Mouse (Mus musculus) MEL (cell line): ENCODE data around the gene Pax6. TPM values are rescaled to one million over a fixed set of nuclear protein-coding genes. Genes with fewer than 3 reads are reported as not detected.

ENCODE experiments used
- DNase-seq: peaks from one replicate; pipeline ENCODE4 v3.0.0; 2011; ENCODE audit warnings: low read depth, low spot score
- H3K27ac ChIP-seq: 2 replicates; pipeline ENCODE4 v1.5.1; 2012; ENCODE audit warnings: low read depth, mild to moderate bottlenecking, control low read depth, low read length, moderate library complexity; ENCODE audit not compliant: control insufficient read depth
- H3K27me3 ChIP-seq, 2 experiments: fragments of 150-350 bp in 1 of 2; sonication (generic) in 1 of 2; 2 replicates each; pipeline ENCODE4 v1.6.1; 2012; ENCODE audit warnings: low read length in 2 of 2, mild to moderate bottlenecking in 2 of 2, improper control_type of control experiment in 1 of 2, moderate library complexity in 1 of 2; ENCODE audit not compliant: insufficient read depth in 2 of 2, control insufficient read depth in 1 of 2
- H3K36me3 ChIP-seq, 2 experiments: 2 replicates each; pipeline ENCODE4 v1.6.1; 2012 to 2014; ENCODE audit warnings: low read length in 2 of 2, improper control_type of control experiment in 1 of 2, inconsistent platforms in 1 of 2, mild to moderate bottlenecking in 1 of 2; ENCODE audit not compliant: insufficient read depth in 2 of 2, control insufficient read depth in 1 of 2
- H3K4me1 ChIP-seq, 2 experiments: fragments of 150-350 bp in 1 of 2; sonication (generic) in 1 of 2; 2 replicates each; pipeline ENCODE4 v1.6.1; 2012; ENCODE audit warnings: low read length in 2 of 2, improper control_type of control experiment in 1 of 2, mild to moderate bottlenecking in 1 of 2; ENCODE audit not compliant: insufficient read depth in 2 of 2, control insufficient read depth in 1 of 2
- H3K4me3 ChIP-seq, 2 experiments: fragments of 150-350 bp in 1 of 2; sonication (generic) in 1 of 2; 2 replicates each; pipeline ENCODE4 v1.5.1; 2012; ENCODE audit warnings: low read depth in 2 of 2, low read length in 2 of 2, mild to moderate bottlenecking in 2 of 2, moderate library complexity in 2 of 2, control low read depth in 1 of 2, improper control_type of control experiment in 1 of 2; ENCODE audit not compliant: control insufficient read depth in 1 of 2, insufficient read depth in 1 of 2
- H3K79me2 ChIP-seq: 2 replicates; pipeline ENCODE4 v1.6.1; 2012; ENCODE audit warnings: mild to moderate bottlenecking, low read length, moderate library complexity; ENCODE audit not compliant: control insufficient read depth, poor library complexity, insufficient read depth
- H3K9ac ChIP-seq: 2 replicates; pipeline ENCODE4 v1.6.1; 2012; ENCODE audit warnings: low read depth, mild to moderate bottlenecking, control low read depth, low read length, moderate library complexity; ENCODE audit not compliant: control insufficient read depth, poor library complexity, severe bottlenecking
- H3K9me3 ChIP-seq: fragments of 150-350 bp; sonication (generic); replicated peaks from 2 replicates; pipeline ENCODE4 v1.6.1; 2012; ENCODE audit warnings: mild to moderate bottlenecking, low read length, improper control_type of control experiment, moderate library complexity; ENCODE audit not compliant: insufficient read depth
- BHLHE40 ChIP-seq: IDR thresholded peaks from 2 replicates; pipeline ENCODE4 v1.6.1; 2012; ENCODE audit warnings: low read depth, mild to moderate bottlenecking, inconsistent platforms, low read length, improper control_type of control experiment, borderline replicate concordance
- CHD2 ChIP-seq: IDR thresholded peaks from 2 replicates; pipeline ENCODE4 v1.6.1; 2011; ENCODE audit warnings: low read length, improper control_type of control experiment
- CTCF ChIP-seq, 3 experiments: IDR thresholded peaks in 2 of 3; conservative IDR thresholded peaks in 1 of 3; 2 replicates each; pipeline ENCODE4 v1.5.1; 2011 to 2012; ENCODE audit warnings: low read length in 3 of 3, low read depth in 2 of 3, mild to moderate bottlenecking in 2 of 3, improper control_type of control experiment in 1 of 3, inconsistent platforms in 1 of 3, mixed read lengths in 1 of 3, moderate library complexity in 1 of 3; ENCODE audit not compliant: control insufficient read depth in 1 of 3, insufficient read depth in 1 of 3, poor library complexity in 1 of 3, severe bottlenecking in 1 of 3
- E2F4 ChIP-seq: IDR thresholded peaks from 2 replicates; pipeline ENCODE4 v1.6.1; 2011; ENCODE audit warnings: low read depth, low read length, improper control_type of control experiment, borderline replicate concordance
- ELF1 ChIP-seq: IDR thresholded peaks from 2 replicates; pipeline ENCODE4 v1.6.1; 2014; ENCODE audit warnings: low read depth, mild to moderate bottlenecking, inconsistent platforms, low read length, improper control_type of control experiment, moderate library complexity
- ETS1 ChIP-seq: IDR thresholded peaks from 2 replicates; pipeline ENCODE4 v1.6.1; 2012; ENCODE audit warnings: low read depth, mild to moderate bottlenecking, inconsistent platforms, low read length, improper control_type of control experiment, moderate library complexity
- GABPA ChIP-seq: IDR thresholded peaks from 2 replicates; pipeline ENCODE4 v1.6.1; 2012; ENCODE audit warnings: low read depth, mild to moderate bottlenecking, inconsistent platforms, low read length, improper control_type of control experiment, moderate library complexity
- GATA1 ChIP-seq: IDR thresholded peaks from 2 replicates; pipeline ENCODE4 v1.6.1; 2011; ENCODE audit warnings: low read depth, low read length, improper control_type of control experiment
- HCFC1 ChIP-seq: IDR thresholded peaks from 2 replicates; pipeline ENCODE4 v1.6.1; 2012; ENCODE audit warnings: low read depth, mild to moderate bottlenecking, inconsistent platforms, low read length, improper control_type of control experiment, moderate library complexity
- JUND ChIP-seq: IDR thresholded peaks from 2 replicates; pipeline ENCODE4 v1.6.1; 2011; ENCODE audit warnings: low read depth, mild to moderate bottlenecking, improper control_type of control experiment, low read length
- KAT2A ChIP-seq: conservative IDR thresholded peaks from 2 replicates; pipeline ENCODE4 v1.6.1; 2012; ENCODE audit warnings: low read depth, low read length, improper control_type of control experiment, inconsistent platforms
- MAFK ChIP-seq: IDR thresholded peaks from 2 replicates; pipeline ENCODE4 v1.6.1; 2011; ENCODE audit warnings: low read depth, mild to moderate bottlenecking, low read length, improper control_type of control experiment, borderline replicate concordance
- MAX ChIP-seq: IDR thresholded peaks from 2 replicates; pipeline ENCODE4 v1.6.1; 2011; ENCODE audit warnings: low read length, improper control_type of control experiment
- MEF2A ChIP-seq: IDR thresholded peaks from 2 replicates; pipeline ENCODE4 v1.6.1; 2014; ENCODE audit warnings: low read depth, mild to moderate bottlenecking, inconsistent platforms, low read length, improper control_type of control experiment; ENCODE audit not compliant: poor library complexity, insufficient replicate concordance, severe bottlenecking; ENCODE audit errors: extremely low read depth
- MXI1 ChIP-seq: IDR thresholded peaks from 2 replicates; pipeline ENCODE4 v1.6.1; 2011; ENCODE audit warnings: mild to moderate bottlenecking, low read depth, low read length, improper control_type of control experiment
- MYB ChIP-seq: IDR thresholded peaks from 2 replicates; pipeline ENCODE4 v1.6.1; 2011; ENCODE audit warnings: mild to moderate bottlenecking, low read depth, low read length, improper control_type of control experiment
- MYC ChIP-seq: IDR thresholded peaks from 2 replicates; pipeline ENCODE4 v1.6.1; 2011; ENCODE audit warnings: low read depth, mild to moderate bottlenecking, low read length, improper control_type of control experiment, moderate library complexity
- NELFE ChIP-seq: IDR thresholded peaks from 2 replicates; pipeline ENCODE4 v1.6.1; 2011; ENCODE audit warnings: low read depth, low read length, improper control_type of control experiment
- NRF1 ChIP-seq: IDR thresholded peaks from 2 replicates; pipeline ENCODE4 v1.6.1; 2014; ENCODE audit warnings: low read depth, mild to moderate bottlenecking, inconsistent platforms, low read length, improper control_type of control experiment, moderate library complexity; ENCODE audit not compliant: poor library complexity, insufficient read depth, severe bottlenecking
- POLR2A ChIP-seq, 2 experiments: IDR thresholded peaks; 2 replicates each; pipeline ENCODE4 v1.6.1; 2011 to 2012; ENCODE audit warnings: low read length in 2 of 2, mild to moderate bottlenecking in 2 of 2, control low read depth in 1 of 2, improper control_type of control experiment in 1 of 2, low read depth in 1 of 2, moderate library complexity in 1 of 2; ENCODE audit not compliant: control insufficient read depth in 1 of 2, insufficient read depth in 1 of 2, poor library complexity in 1 of 2
- POLR2AphosphoS2 ChIP-seq: IDR thresholded peaks from 2 replicates; pipeline ENCODE4 v1.6.1; 2011; ENCODE audit warnings: low read length, improper control_type of control experiment
- POLR2AphosphoS5 ChIP-seq: IDR thresholded peaks from 2 replicates; pipeline ENCODE4 v1.6.1; 2012; ENCODE audit warnings: low read depth, borderline replicate concordance, mild to moderate bottlenecking, inconsistent platforms, low read length, moderate library complexity, mixed read lengths
- RAD21 ChIP-seq: IDR thresholded peaks from 2 replicates; pipeline ENCODE4 v1.6.1; 2011; ENCODE audit warnings: mild to moderate bottlenecking, low read depth, low read length, improper control_type of control experiment
- RCOR1 ChIP-seq: IDR thresholded peaks from 2 replicates; pipeline ENCODE4 v1.6.1; 2012; ENCODE audit warnings: low read depth, mild to moderate bottlenecking, inconsistent platforms, low read length, improper control_type of control experiment
- SIN3A ChIP-seq: IDR thresholded peaks from 2 replicates; pipeline ENCODE4 v1.6.1; 2012; ENCODE audit warnings: low read length, improper control_type of control experiment, inconsistent platforms
- SMC3 ChIP-seq: IDR thresholded peaks from 2 replicates; pipeline ENCODE4 v1.6.1; 2011; ENCODE audit warnings: low read depth, low read length, improper control_type of control experiment
- TAL1 ChIP-seq: IDR thresholded peaks from 2 replicates; pipeline ENCODE4 v1.6.1; 2012; ENCODE audit warnings: mild to moderate bottlenecking, inconsistent platforms, low read length, moderate library complexity, mixed read lengths
- TBP ChIP-seq: IDR thresholded peaks from 2 replicates; pipeline ENCODE4 v1.8.0; 2011; ENCODE audit warnings: low read depth, low read length, improper control_type of control experiment
- TCF12 ChIP-seq: IDR thresholded peaks from 2 replicates; pipeline ENCODE4 v1.6.1; 2014; ENCODE audit warnings: low read depth, mild to moderate bottlenecking, inconsistent platforms, low read length, improper control_type of control experiment, moderate library complexity
- UBTF ChIP-seq: IDR thresholded peaks from 2 replicates; pipeline ENCODE4 v1.6.1; 2012; ENCODE audit warnings: low read depth, mild to moderate bottlenecking, inconsistent platforms, low read length, improper control_type of control experiment, moderate library complexity, borderline replicate concordance; ENCODE audit not compliant: insufficient read depth
- USF1 ChIP-seq: IDR thresholded peaks from 2 replicates; pipeline ENCODE4 v1.6.1; 2014; ENCODE audit warnings: low read depth, mild to moderate bottlenecking, inconsistent platforms, low read length, improper control_type of control experiment, moderate library complexity
- USF2 ChIP-seq, 2 experiments: IDR thresholded peaks; 2 replicates each; pipeline ENCODE4 v1.6.1; 2011 to 2012; ENCODE audit warnings: improper control_type of control experiment in 2 of 2, low read length in 2 of 2, borderline replicate concordance in 1 of 2, inconsistent platforms in 1 of 2, low read depth in 1 of 2, mild to moderate bottlenecking in 1 of 2; ENCODE audit not compliant: insufficient read depth in 1 of 2
- ZC3H11A ChIP-seq: IDR thresholded peaks from 2 replicates; pipeline ENCODE4 v1.6.1; 2012; ENCODE audit warnings: low read depth, mild to moderate bottlenecking, inconsistent platforms, low read length, improper control_type of control experiment
- ZKSCAN1 ChIP-seq: IDR thresholded peaks from 2 replicates; pipeline ENCODE4 v1.6.1; 2012; ENCODE audit warnings: low read depth, mild to moderate bottlenecking, inconsistent platforms, low read length, improper control_type of control experiment, moderate library complexity
- ZMIZ1 ChIP-seq: IDR thresholded peaks from 2 replicates; pipeline ENCODE4 v1.6.1; 2012; ENCODE audit warnings: low read depth, mild to moderate bottlenecking, inconsistent platforms, low read length, improper control_type of control experiment, moderate library complexity
- ZNF384 ChIP-seq: IDR thresholded peaks from 2 replicates; pipeline ENCODE4 v1.6.1; 2012; ENCODE audit warnings: low read depth, mild to moderate bottlenecking, inconsistent platforms, low read length, improper control_type of control experiment
- polyA plus RNA-seq, 2 experiments: library from polyadenylated mRNA; stranded (reverse) in 1 of 2; unstranded in 1 of 2; fragments of >175 nt in 1 of 2; fragments of >200 nt in 1 of 2; gene quantifications; 2 replicates each; pipeline versions ENCODE4 v1.2.1 to v1.2.4; 2012; ENCODE audit warnings: low replicate concordance in 2 of 2, low read depth in 1 of 2; ENCODE audit not compliant: insufficient read length in 2 of 2, insufficient read depth in 1 of 2, missing spikeins in 1 of 2
- total RNA-seq: library from RNA; depleted of rRNA; stranded (reverse); fragments of 300-350 nt; gene quantifications from 2 replicates; pipeline ENCODE4 v1.2.3, GENCODE M21; 2012

Gene Pax6
- total and polyA plus RNA-seq, 3 experiments, result 7.5 to 17.6 TPM; not detected in 1

DNA sequence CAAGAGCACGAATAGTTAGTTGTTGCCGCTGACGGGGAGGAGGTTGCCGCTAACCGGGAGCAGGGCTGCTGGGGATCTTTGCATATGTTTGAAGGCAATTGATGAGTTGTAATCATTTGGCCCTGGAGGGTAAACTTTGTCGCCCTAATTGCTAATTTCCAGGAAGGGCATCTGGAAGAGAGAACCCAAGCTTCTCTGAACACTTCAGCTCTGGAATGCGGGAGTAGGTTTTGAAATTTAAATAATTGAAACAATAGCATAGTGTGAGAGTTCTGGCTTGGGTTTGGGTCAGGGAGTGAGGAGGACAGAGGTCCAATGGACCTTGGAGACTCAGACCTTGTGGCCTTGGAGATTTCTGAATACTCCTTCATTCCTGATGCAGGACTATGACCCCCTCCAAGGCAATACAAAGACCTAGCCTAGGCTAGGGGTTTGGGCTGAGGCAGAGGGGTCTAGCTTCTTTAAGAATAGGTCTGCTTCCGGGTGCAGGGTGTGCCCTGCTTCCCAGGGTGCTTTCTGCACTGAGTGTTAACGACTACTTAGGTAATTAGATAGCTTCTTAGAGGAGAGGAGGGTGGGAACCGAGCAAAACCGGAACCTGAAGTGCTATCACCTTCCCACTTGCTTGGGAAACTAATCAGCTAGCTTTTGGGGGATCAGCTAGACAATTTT lies 8.9 kb downstream of the Pax6 start:
- peaks cover 0 to 12% of the 10 kb centered on the region in 2 experiments; a peak in 2 of 4 replicates for H3K36me3 ChIP-seq
- H3K27me3 ChIP-seq, result no peaks in the 10 kb centered on the region
- H3K9ac ChIP-seq, result peak overlapping the region; percentile 92
- peaks cover 0 to 10% of the 10 kb centered on the region in 2 experiments; a peak in 3 of 4 replicates for H3K4me1 ChIP-seq
- peaks cover 12% of the 10 kb centered on the region for H3K79me2 ChIP-seq
- H3K4me3 ChIP-seq, result peak overlapping the region; percentile 76 to 78
- no peaks in the 10 kb centered on the region for H3K9me3 ChIP-seq
- DNase-seq, result peak; percentile 93
- peak overlapping the region; percentile 98 for H3K27ac ChIP-seq
- TF ChIP-seq ETS1 (peak; percentile 61; the same call in 1 of the 2 replicates), MYC (no peak), MEF2A (no peak), NRF1 (no peak), ZKSCAN1 (no peak), GABPA (no peak), POLR2A (IDR thresholded peaks at IDR 0.05; ENCODE audit: control insufficient read depth in 1 of 2, insufficient read depth in 1 of 2, low read depth in 1 of 2, low read length in 2 of 2, poor library complexity in 1 of 2) (peak; percentile 55 to 68; a peak in 3 of 4 replicates), MAFK (no peak), USF1 (no peak), ELF1 (peak; percentile 85), RCOR1 (no peak), CTCF (IDR thresholded peaks at IDR 0.05 in 2 of 3, conservative IDR thresholded peaks at IDR 0.05 in 1 of 3; ENCODE audit: control insufficient read depth in 1 of 3, insufficient read depth in 1 of 3, low read depth in 2 of 3, low read length in 3 of 3, poor library complexity in 1 of 3, severe bottlenecking in 1 of 3) (no peak), MYB (no peak; the same call in none of the 2 replicates), ZC3H11A (no peak), TBP (peak; percentile 71), ZNF384 (no peak), POLR2AphosphoS2 (peak; percentile 31; the same call in 1 of the 2 replicates), BHLHE40 (no peak), SMC3 (no peak), UBTF (no peak), NELFE (peak; percentile 63), JUND (no peak), TAL1 (0 out of 2 replicates have a peak, but pooled peaks have one; percentile 5), MXI1 (0 out of 2 replicates have a peak, but pooled peaks have one; percentile 11), POLR2AphosphoS5 (no peak), E2F4 (no peak), ZMIZ1 (peak; percentile 51; the same call in 1 of the 2 replicates), KAT2A (no peak), USF2 (IDR thresholded peaks at IDR 0.05; ENCODE audit: borderline replicate concordance in 1 of 2, insufficient read depth in 1 of 2, low read depth in 1 of 2, low read length in 2 of 2) (no peak), MAX (no peak), RAD21 (no peak), SIN3A (peak; percentile 48), TCF12 (peak; percentile 40; the same call in 1 of the 2 replicates), GATA1 (peak; percentile 63), CHD2 (no peak), HCFC1 (peak; percentile 71)
